Mouse (Mus musculus) midbrain, embryonic 12.5 days (tissue): ENCODE data around the gene Wee2. TPM values are rescaled to one million over a fixed set of nuclear protein-coding genes. Genes with fewer than 3 reads are reported as not detected.
A peak's percentile ranks its signal among the peaks of the same experiment; 100 is the strongest.

Experiments
- ATAC-seq: fragments of 200-750 bp; cut with Nextera tagmentation; 2 replicates; pipeline ENCODE4 v1.8.0; 2017; ENCODE audit warnings: low read depth, moderate TSS enrichment, moderate library complexity; ENCODE audit not compliant: low FRiP score
- H3K27ac ChIP-seq: fragments of 300-500 bp; sonication (generic); replicated peaks from 2 replicates; pipeline ENCODE4 v1.5.1; 2016; ENCODE audit warnings: mild to moderate bottlenecking
- H3K27me3 ChIP-seq: fragments of 300-500 bp; sonication (generic); 2 replicates; pipeline ENCODE4 v1.6.1; 2016; ENCODE audit warnings: mild to moderate bottlenecking
- H3K36me3 ChIP-seq: fragments of 300-500 bp; sonication (generic); 2 replicates; pipeline ENCODE4 v1.6.1; 2016
- H3K4me1 ChIP-seq: fragments of 300-500 bp; sonication (generic); 2 replicates; pipeline ENCODE4 v1.6.1; 2016
- H3K4me2 ChIP-seq: fragments of 300-500 bp; sonication (generic); replicated peaks from 2 replicates; pipeline ENCODE4 v1.6.1; 2016; ENCODE audit warnings: mild to moderate bottlenecking, moderate library complexity
- H3K4me3 ChIP-seq: fragments of 300-500 bp; sonication (generic); 2 replicates; pipeline ENCODE4 v1.5.1; 2016; ENCODE audit warnings: mild to moderate bottlenecking
- H3K9ac ChIP-seq: fragments of 300-500 bp; sonication (generic); replicated peaks from 2 replicates; pipeline ENCODE4 v1.6.1; 2016; ENCODE audit warnings: mild to moderate bottlenecking, moderate library complexity
- H3K9me3 ChIP-seq: fragments of 300-500 bp; sonication (generic); 2 replicates; pipeline ENCODE4 v1.6.1; 2016; ENCODE audit warnings: mild to moderate bottlenecking
- WGBS: fragments of 180-500 bp; shearing (Covaris S2); methylation state at CpG from one replicate; pipeline ENCODE4 v1.1.7; 2016; 5-methylcytosine and 5-hydroxymethylcytosine counted together
- polyA plus RNA-seq: library from polyadenylated mRNA; unstranded; fragments of >200 nt; fragmentation: Nextera tagmentation; extraction: Ambion mirVana; gene quantifications from 2 replicates; pipeline ENCODE4 v1.2.1, GENCODE M21; 2016

The Wee2 gene
- polyA plus RNA-seq, 1 experiment from 2014 or later = not detected

DNA sequence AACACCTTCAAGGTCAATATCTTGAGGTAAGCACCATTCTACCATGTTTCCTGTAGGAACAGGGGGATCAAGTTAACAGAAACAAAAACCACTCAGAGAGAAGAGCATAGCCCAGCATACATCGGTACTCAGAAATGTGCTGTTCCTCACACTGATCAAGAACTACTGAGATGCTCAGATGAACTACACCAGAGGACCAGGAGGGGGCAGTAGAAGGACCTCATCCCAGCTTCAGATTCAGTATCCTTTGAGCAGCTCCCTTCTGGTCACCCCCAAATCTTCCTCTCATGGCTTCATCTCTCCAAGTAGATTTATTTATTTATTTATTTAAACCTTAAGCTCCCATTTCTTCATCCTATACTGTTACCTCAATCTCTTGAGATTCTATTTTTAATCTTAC lies 15.1 kb upstream of the Wee2 start:
- Histone ChIP-seq H3K4me2 (no peak overlapping the region), H3K36me3 (no peaks in the 10 kb centered on the region), H3K9ac (no peak overlapping the region), H3K27me3 (no peaks in the 10 kb centered on the region), H3K4me3 (no peak overlapping the region), H3K9me3 (no peaks in the 10 kb centered on the region), H3K27ac (no peak overlapping the region), H3K4me1 (no peaks in the 10 kb centered on the region)
- peak; percentile 41; the same call in 1 of the 2 replicates for ATAC-seq
- WGBS = 60% methylated on average over 1 of the region's 1 CpGs

DNA sequence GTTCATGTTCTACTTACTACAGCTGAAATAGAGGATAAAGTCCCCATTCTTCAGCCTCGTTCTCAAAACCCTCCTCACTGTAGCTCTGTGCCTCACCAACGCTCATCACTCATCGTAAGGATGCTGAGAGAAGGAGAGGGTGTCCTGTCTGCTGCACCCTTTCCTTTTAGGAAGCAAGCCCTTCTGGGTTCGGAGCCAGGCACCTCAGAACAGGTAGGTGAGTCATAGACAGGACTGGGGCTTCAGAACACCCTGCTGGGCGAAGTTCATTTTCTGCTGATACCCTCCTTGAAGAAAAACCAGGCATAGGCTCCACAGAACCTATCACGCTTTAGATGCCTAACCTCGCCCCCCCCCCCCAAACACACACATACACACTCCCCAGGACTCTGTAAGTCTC lies 11.4 kb upstream of the Wee2 start:
- Histone ChIP-seq H3K4me1 (peaks cover 12% of the 10 kb centered on the region), H3K9ac (no peak overlapping the region), H3K9me3 (no peaks in the 10 kb centered on the region), H3K36me3 (no peaks in the 10 kb centered on the region), H3K27me3 (no peaks in the 10 kb centered on the region), H3K4me3 (no peak overlapping the region), H3K27ac (no peak overlapping the region), H3K4me2 (no peak overlapping the region)
- ATAC-seq = no peak
- 81% methylated on average over 7 of the region's 7 CpGs for WGBS

GRCm38 (mm10) chr6:40428696-40429095 lies 10.2 kb upstream of the Wee2 start:
- H3K4me1 ChIP-seq = peaks cover 15% of the 10 kb centered on the region
- no peak overlapping the region for H3K4me3 ChIP-seq
- H3K9ac ChIP-seq = no peak overlapping the region
- H3K36me3 ChIP-seq = no peaks in the 10 kb centered on the region
- 79% methylated on average over 3 of the region's 3 CpGs for WGBS
- no peak overlapping the region for H3K27ac ChIP-seq
- no peak for ATAC-seq
- no peaks in the 10 kb centered on the region for H3K9me3 ChIP-seq
- no peak overlapping the region for H3K4me2 ChIP-seq
- no peaks in the 10 kb centered on the region for H3K27me3 ChIP-seq

- H3K9me3 ChIP-seq = no peaks in the 10 kb centered on the region
- H3K4me1 ChIP-seq = peaks cover 20% of the 10 kb centered on the region
- H3K4me3 ChIP-seq = no peak overlapping the region
- no peaks in the 10 kb centered on the region for H3K27me3 ChIP-seq
- H3K27ac ChIP-seq = no peak overlapping the region
- WGBS = 59% methylated on average over 4 of the region's 4 CpGs
- no peak overlapping the region for H3K4me2 ChIP-seq
- H3K9ac ChIP-seq = no peak overlapping the region
- ATAC-seq = no peak
- H3K36me3 ChIP-seq = no peaks in the 10 kb centered on the region
Observed at GRCm38 (mm10) chr6:40429521-40429931, 9.4 kb upstream of the Wee2 start.

DNA sequence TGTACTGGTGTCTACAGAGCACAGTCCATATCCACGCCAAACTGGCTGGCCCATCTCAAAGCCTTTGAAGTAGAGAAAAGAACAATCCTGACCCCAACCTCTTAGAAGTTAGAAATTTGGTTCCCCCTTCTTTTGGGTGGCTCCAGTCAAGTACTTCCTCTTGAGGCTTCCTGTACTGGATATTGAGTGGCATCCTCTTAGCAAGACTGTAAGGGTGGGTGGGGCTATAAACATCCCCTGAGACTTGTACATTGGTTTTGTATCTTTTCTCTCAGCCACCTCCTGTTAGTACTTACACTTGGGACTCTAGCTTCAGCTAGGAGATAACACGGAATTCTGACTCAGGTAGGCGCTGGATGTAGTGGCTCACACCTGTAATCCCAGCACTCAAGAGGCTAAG lies 8.6 kb upstream of the Wee2 start:
- H3K9ac ChIP-seq = no peak overlapping the region
- ATAC-seq = no peak
- H3K4me1 ChIP-seq = peaks cover 25% of the 10 kb centered on the region
- H3K27ac ChIP-seq = no peak overlapping the region
- no peaks in the 10 kb centered on the region for H3K36me3 ChIP-seq
- H3K4me2 ChIP-seq = no peak overlapping the region
- 84% methylated on average over 3 of the region's 3 CpGs for WGBS
- H3K27me3 ChIP-seq = no peaks in the 10 kb centered on the region
- H3K9me3 ChIP-seq = no peaks in the 10 kb centered on the region
- H3K4me3 ChIP-seq = no peak overlapping the region

DNA sequence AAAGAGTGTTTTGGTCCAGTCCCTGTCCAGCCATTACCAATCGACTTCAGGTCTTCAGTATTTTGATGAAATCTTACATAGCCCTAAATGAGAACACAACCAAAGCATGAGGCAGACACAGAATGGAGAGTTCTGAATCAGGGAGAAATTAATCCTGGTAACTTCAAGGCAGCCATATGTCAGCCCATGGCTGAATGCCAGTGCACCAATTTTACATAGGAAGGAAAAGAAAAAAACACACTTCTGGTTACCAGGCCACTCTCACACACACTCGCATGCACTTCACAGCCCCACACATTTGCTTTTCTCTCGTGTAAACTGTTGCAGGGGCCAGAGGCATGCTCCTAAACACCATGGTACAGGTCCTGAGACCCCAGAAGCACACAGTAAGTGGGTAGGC lies 8.0 kb upstream of the Wee2 start:
- Histone ChIP-seq H3K27ac (no peak overlapping the region), H3K4me1 (peaks cover 25% of the 10 kb centered on the region), H3K9me3 (no peaks in the 10 kb centered on the region), H3K27me3 (no peaks in the 10 kb centered on the region), H3K9ac (no peak overlapping the region), H3K4me2 (no peak overlapping the region), H3K4me3 (no peak overlapping the region), H3K36me3 (no peaks in the 10 kb centered on the region)
- WGBS = 69% methylated on average over 3 of the region's 3 CpGs
- ATAC-seq = no peak

- Histone ChIP-seq H3K27ac (no peak overlapping the region), H3K36me3 (no peaks in the 10 kb centered on the region), H3K27me3 (no peaks in the 10 kb centered on the region), H3K4me2 (no peak overlapping the region), H3K9me3 (no peaks in the 10 kb centered on the region), H3K4me3 (no peak overlapping the region), H3K9ac (no peak overlapping the region), H3K4me1 (peaks cover 28% of the 10 kb centered on the region)
- 69% methylated on average over 4 of the region's 4 CpGs for WGBS
- no peak for ATAC-seq
Observed at GRCm38 (mm10) chr6:40431356-40431755, 7.5 kb upstream of the Wee2 start.

- H3K36me3 ChIP-seq = no peaks in the 10 kb centered on the region
- ATAC-seq = no peak
- H3K9ac ChIP-seq = no peak overlapping the region
- peaks cover 28% of the 10 kb centered on the region for H3K4me1 ChIP-seq
- no peak overlapping the region for H3K4me3 ChIP-seq
- H3K9me3 ChIP-seq = no peaks in the 10 kb centered on the region
- no peak overlapping the region for H3K4me2 ChIP-seq
- H3K27me3 ChIP-seq = no peaks in the 10 kb centered on the region
- H3K27ac ChIP-seq = no peak overlapping the region
Observed at GRCm38 (mm10) chr6:40431812-40432211, 7.1 kb upstream of the Wee2 start.

GRCm38 (mm10) chr6:40432346-40433275 lies 6.3 kb upstream of the Wee2 start:
- Histone ChIP-seq H3K4me2 (no peak overlapping the region), H3K9ac (no peak overlapping the region), H3K4me1 (peaks cover 28% of the 10 kb centered on the region), H3K27ac (no peak overlapping the region), H3K4me3 (no peak overlapping the region), H3K27me3 (peaks cover 2% of the 10 kb centered on the region; the same call in 1 of the 2 replicates), H3K36me3 (no peaks in the 10 kb centered on the region), H3K9me3 (no peaks in the 10 kb centered on the region)
- no peak for ATAC-seq
- WGBS = 89% methylated on average over 17 of the region's 17 CpGs

DNA sequence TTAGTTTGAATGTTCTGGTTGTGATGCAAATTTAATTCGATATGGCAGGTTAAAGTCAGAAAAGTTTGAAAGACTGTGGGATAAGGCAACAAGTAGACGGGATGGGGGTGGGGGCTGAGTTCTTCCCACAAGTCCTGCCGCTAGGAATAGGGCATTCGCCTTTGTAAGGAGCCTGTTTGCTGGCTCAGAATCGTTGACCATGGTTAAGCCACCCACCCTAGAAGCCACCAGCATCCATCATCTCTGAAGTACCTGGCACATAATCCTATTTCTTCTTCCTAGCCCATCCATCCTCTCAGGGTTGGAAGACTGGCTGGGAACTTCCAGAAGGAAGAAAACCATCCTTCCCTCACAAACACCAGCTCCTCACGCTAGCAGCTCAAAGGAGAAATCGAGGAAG lies 4.2 kb upstream of the Wee2 start:
- no peak for ATAC-seq
- no peaks in the 10 kb centered on the region for H3K9me3 ChIP-seq
- peaks cover 24% of the 10 kb centered on the region for H3K4me1 ChIP-seq
- peak overlapping the region; percentile 80 for H3K9ac ChIP-seq
- no peaks in the 10 kb centered on the region for H3K36me3 ChIP-seq
- peak overlapping the region; percentile 74 for H3K4me3 ChIP-seq
- 8% methylated on average over 7 of the region's 7 CpGs for WGBS
- H3K27me3 ChIP-seq = peaks cover 11% of the 10 kb centered on the region; the same call in 1 of the 2 replicates
- peak overlapping the region; percentile 77; the same call in 1 of the 2 replicates for H3K27ac ChIP-seq
- peak overlapping the region; percentile 82 for H3K4me2 ChIP-seq

DNA sequence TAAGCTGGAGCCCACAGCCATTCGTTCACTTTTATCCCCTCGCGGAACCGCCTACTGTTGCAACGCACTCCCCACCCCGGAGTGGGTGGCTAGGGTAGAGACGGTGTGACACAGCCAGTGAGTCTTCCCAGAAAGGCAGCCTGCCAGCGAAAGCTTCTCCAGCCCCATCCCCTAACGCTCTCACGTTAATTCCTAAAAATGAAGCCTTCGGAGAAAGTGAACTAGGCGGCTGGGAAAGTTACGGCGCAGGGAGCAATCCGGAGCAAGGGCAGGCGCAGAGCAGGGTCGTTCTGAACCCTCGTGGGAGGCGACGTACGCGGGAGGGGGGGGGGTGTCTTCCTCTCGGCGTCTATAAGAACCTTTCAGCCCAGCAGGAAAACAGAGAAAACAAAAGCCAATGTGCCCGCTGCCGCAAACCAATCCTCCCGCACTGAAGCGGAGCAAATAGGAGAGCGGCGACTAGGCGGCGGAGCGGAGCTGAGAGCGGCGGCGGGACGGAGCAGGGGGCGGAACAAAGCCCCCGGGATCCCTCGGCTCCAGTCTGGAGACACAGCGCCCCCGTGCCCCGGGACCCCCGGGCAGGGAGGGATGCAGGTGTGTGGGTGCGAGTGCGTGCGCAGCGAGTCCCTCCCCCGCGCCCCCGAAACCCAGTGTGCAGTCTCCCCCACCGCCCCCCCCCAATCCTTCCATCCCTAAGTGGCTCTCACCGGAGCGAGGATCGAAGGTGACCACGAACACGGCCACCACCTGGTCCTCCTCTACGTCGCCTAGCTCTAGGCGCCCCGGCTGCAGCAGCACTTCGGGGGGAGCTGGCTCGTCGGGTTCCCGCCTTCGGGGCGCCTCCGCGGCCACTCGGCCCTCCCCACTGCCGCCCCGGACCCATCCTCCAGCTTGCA lies 3.5 kb upstream of the Wee2 start:
- no peaks in the 10 kb centered on the region for H3K36me3 ChIP-seq
- H3K27me3 ChIP-seq = peaks cover 17% of the 10 kb centered on the region
- H3K27ac ChIP-seq = peak overlapping the region; percentile 77
- H3K9ac ChIP-seq = peak overlapping the region; percentile 80
- peaks cover 17% of the 10 kb centered on the region for H3K4me1 ChIP-seq
- H3K4me2 ChIP-seq = peak overlapping the region; percentile 82
- H3K9me3 ChIP-seq = no peaks in the 10 kb centered on the region
- WGBS = 0% methylated on average over 70 of the region's 72 CpGs
- peak; percentile 78 for ATAC-seq
- peak overlapping the region; percentile 74 for H3K4me3 ChIP-seq

GRCm38 (mm10) chr6:40436047-40436483 lies 2.8 kb upstream of the Wee2 start, which contains the start of gene E330009J07Rik:
TSS of gene E330009J07Rik (minus strand) at chr6:40436135.
- Histone ChIP-seq H3K9me3 (no peaks in the 10 kb centered on the region), H3K4me2 (peak within 1 kb of the TSS; percentile 82), H3K27ac (peak within 1 kb of the TSS; percentile 77), H3K9ac (peak within 1 kb of the TSS; percentile 80), H3K36me3 (no peaks in the 10 kb centered on the region), H3K4me3 (peak within 1 kb of the TSS; percentile 74), H3K4me1 (peaks cover 16% of the 10 kb centered on the region), H3K27me3 (peaks cover 20% of the 10 kb centered on the region)
- ATAC-seq = peak; percentile 96
- under 1% methylated on average over 34 of the region's 38 CpGs for WGBS
